Mouse (Mus musculus): Measurements from ENCODE around the gene Sp140. TPM values are rescaled to one million over a fixed set of nuclear protein-coding genes. Genes with fewer than 3 reads are reported as not detected.
"Not testable (repeated sequence)": the region's sequence is repeated elsewhere in the genome, so short reads cannot be mapped to it uniquely, and the experiment has no call there.

The Sp140 gene
- 5.6 and 5.7 TPM in 2 replicates for polyA plus RNA-seq (2015; fragmentation: Nextera tagmentation; extraction: Ambion mirVana)

GRCm38 (mm10) chr1:85600078-85600477, at the start of gene Sp140:
Gene Sp140, plus strand, starts transcription at chr1:85600378.
- not testable (repeated sequence) for H3K27me3 ChIP-seq; H3K4me1 ChIP-seq (replicated peaks); ATAC-seq (ENCODE audit: insufficient read depth); H3K36me3 ChIP-seq (replicated peaks); H3K9me3 ChIP-seq (replicated peaks); H3K9ac ChIP-seq; H3K4me3 ChIP-seq (replicated peaks)
- WGBS (ENCODE audit: insufficient replicate concordance): 52% methylated on average over 2 of the region's 5 CpGs
- peak within 1 kb of the TSS; percentile 40 for H3K4me2 ChIP-seq
- H3K27ac ChIP-seq (replicated peaks): peak within 1 kb of the TSS; percentile 38; the same call in 1 of the 2 replicates

- not testable (repeated sequence) for H3K4me1 ChIP-seq (replicated peaks); H3K9ac ChIP-seq; H3K27me3 ChIP-seq; H3K4me3 ChIP-seq (replicated peaks); H3K9me3 ChIP-seq (replicated peaks); H3K27ac ChIP-seq (replicated peaks); H3K36me3 ChIP-seq (replicated peaks); H3K4me2 ChIP-seq; ATAC-seq (ENCODE audit: insufficient read depth)
- WGBS (ENCODE audit: insufficient replicate concordance): 65% methylated on average over 4 of the region's 4 CpGs
Measured at GRCm38 (mm10) chr1:85555261-85555660, 44.9 kb upstream of the Sp140 start.

GRCm38 (mm10) chr1:85573554-85573953, 26.6 kb upstream of the Sp140 start:
- not testable (repeated sequence) for H3K27me3 ChIP-seq; H3K36me3 ChIP-seq (replicated peaks); ATAC-seq (ENCODE audit: insufficient read depth); H3K4me2 ChIP-seq; H3K9ac ChIP-seq; H3K4me3 ChIP-seq (replicated peaks); H3K27ac ChIP-seq (replicated peaks); H3K4me1 ChIP-seq (replicated peaks); H3K9me3 ChIP-seq (replicated peaks)
- 57% methylated on average over 4 of the region's 4 CpGs for WGBS (ENCODE audit: insufficient replicate concordance)

- not testable (repeated sequence) for H3K27ac ChIP-seq (replicated peaks); H3K4me3 ChIP-seq (replicated peaks); H3K27me3 ChIP-seq; ATAC-seq (ENCODE audit: insufficient read depth); H3K9me3 ChIP-seq (replicated peaks); H3K36me3 ChIP-seq (replicated peaks); H3K4me2 ChIP-seq; H3K4me1 ChIP-seq (replicated peaks); H3K9ac ChIP-seq
- WGBS (ENCODE audit: insufficient replicate concordance): 74% methylated on average over 2 of the region's 3 CpGs
Measured at GRCm38 (mm10) chr1:85575376-85575775, 24.8 kb upstream of the Sp140 start, which contains the start of gene G530012D18Rik. Gene G530012D18Rik, plus strand, starts transcription at chr1:85575676.

GRCm38 (mm10) chr1:85578372-85579010, 21.7 kb upstream of the Sp140 start:
- not testable (repeated sequence) for H3K4me1 ChIP-seq (replicated peaks); H3K4me2 ChIP-seq; ATAC-seq (ENCODE audit: insufficient read depth); H3K27ac ChIP-seq (replicated peaks); H3K27me3 ChIP-seq; H3K4me3 ChIP-seq (replicated peaks); H3K9ac ChIP-seq; H3K9me3 ChIP-seq (replicated peaks); H3K36me3 ChIP-seq (replicated peaks)
- 28% methylated on average over 3 of the region's 3 CpGs for WGBS (ENCODE audit: insufficient replicate concordance)

- not testable (repeated sequence) for H3K36me3 ChIP-seq (replicated peaks); H3K27ac ChIP-seq (replicated peaks); H3K9ac ChIP-seq; H3K9me3 ChIP-seq (replicated peaks); H3K27me3 ChIP-seq; ATAC-seq (ENCODE audit: insufficient read depth); H3K4me3 ChIP-seq (replicated peaks); H3K4me1 ChIP-seq (replicated peaks); H3K4me2 ChIP-seq
- WGBS (ENCODE audit: insufficient replicate concordance): 60% methylated on average over 6 of the region's 7 CpGs
Measured at GRCm38 (mm10) chr1:85579199-85580147, 20.7 kb upstream of the Sp140 start.

- not testable (repeated sequence) for H3K4me3 ChIP-seq (replicated peaks); H3K4me2 ChIP-seq; H3K9me3 ChIP-seq (replicated peaks); H3K27me3 ChIP-seq; H3K9ac ChIP-seq; H3K4me1 ChIP-seq (replicated peaks); ATAC-seq (ENCODE audit: insufficient read depth); H3K27ac ChIP-seq (replicated peaks); H3K36me3 ChIP-seq (replicated peaks)
- 31% methylated on average over 3 of the region's 4 CpGs for WGBS (ENCODE audit: insufficient replicate concordance)
Measured at GRCm38 (mm10) chr1:85580148-85580534, 20.0 kb upstream of the Sp140 start.

GRCm38 (mm10) chr1:85580578-85580977, 19.6 kb upstream of the Sp140 start:
- not testable (repeated sequence) for H3K27ac ChIP-seq (replicated peaks); H3K9ac ChIP-seq; H3K27me3 ChIP-seq; H3K4me3 ChIP-seq (replicated peaks); ATAC-seq (ENCODE audit: insufficient read depth); H3K36me3 ChIP-seq (replicated peaks); H3K4me2 ChIP-seq; H3K9me3 ChIP-seq (replicated peaks); H3K4me1 ChIP-seq (replicated peaks)
- WGBS (ENCODE audit: insufficient replicate concordance): 39% methylated on average over 3 of the region's 3 CpGs

- not testable (repeated sequence) for H3K36me3 ChIP-seq (replicated peaks); ATAC-seq (ENCODE audit: insufficient read depth); H3K27me3 ChIP-seq; H3K4me3 ChIP-seq (replicated peaks); H3K27ac ChIP-seq (replicated peaks); H3K9ac ChIP-seq; H3K4me1 ChIP-seq (replicated peaks); H3K9me3 ChIP-seq (replicated peaks); H3K4me2 ChIP-seq
- 28% methylated on average over 5 of the region's 5 CpGs for WGBS (ENCODE audit: insufficient replicate concordance)
Measured at GRCm38 (mm10) chr1:85581518-85581917, 18.7 kb upstream of the Sp140 start.

GRCm38 (mm10) chr1:85588697-85589096, 11.5 kb upstream of the Sp140 start:
- WGBS (ENCODE audit: insufficient replicate concordance): 53% methylated on average over 1 of the region's 2 CpGs
- H3K36me3 ChIP-seq (replicated peaks); H3K4me1 ChIP-seq (replicated peaks); ATAC-seq (ENCODE audit: insufficient read depth); H3K9ac ChIP-seq; H3K4me3 ChIP-seq (replicated peaks); H3K27ac ChIP-seq (replicated peaks); H3K27me3 ChIP-seq; H3K9me3 ChIP-seq (replicated peaks); H3K4me2 ChIP-seq: not testable (repeated sequence)

GRCm38 (mm10) chr1:85592526-85592925, 7.7 kb upstream of the Sp140 start:
- H3K27me3 ChIP-seq; H3K4me2 ChIP-seq; H3K9ac ChIP-seq; H3K36me3 ChIP-seq (replicated peaks); H3K4me1 ChIP-seq (replicated peaks); H3K27ac ChIP-seq (replicated peaks); H3K4me3 ChIP-seq (replicated peaks); ATAC-seq (ENCODE audit: insufficient read depth); H3K9me3 ChIP-seq (replicated peaks): not testable (repeated sequence)
- WGBS (ENCODE audit: insufficient replicate concordance): 68% methylated on average over 8 of the region's 8 CpGs

All from liver, embryonic 15.5 days (tissue).